Mouse (Mus musculus): ENCODE data around the gene Arrdc4. TPM values are rescaled to one million over a fixed set of nuclear protein-coding genes. Genes with fewer than 3 reads are reported as not detected.

Gene Arrdc4
- polyA plus RNA-seq, 1 experiment from 2014 or later = 26.0 TPM

DNA sequence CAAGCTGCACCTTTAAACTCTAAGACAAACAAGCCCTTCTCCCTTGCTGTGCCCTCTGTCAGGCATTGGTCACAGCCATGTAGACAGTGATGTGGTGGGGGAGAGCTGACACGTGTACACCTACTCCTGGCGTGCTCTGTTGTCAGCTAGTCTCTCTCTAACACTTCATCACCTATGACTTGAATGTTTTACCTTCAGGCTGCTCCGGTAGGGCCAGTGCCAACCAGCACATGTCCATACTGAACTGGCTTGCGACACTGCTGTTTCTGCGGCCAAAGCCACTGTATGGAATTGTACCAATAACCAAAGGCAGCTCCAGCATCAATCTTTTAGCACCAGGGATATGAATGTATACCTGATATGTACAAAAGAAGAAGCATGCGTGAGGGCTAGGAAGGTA, 8.3 kb downstream of the Arrdc4 start:
- no peaks in the 10 kb centered on the region for H3K9me3 ChIP-seq
- H3K27me3 ChIP-seq = no peaks in the 10 kb centered on the region
- 96% methylated on average over 6 of the region's 6 CpGs for WGBS
- H3K27ac ChIP-seq (replicated peaks) = no peak overlapping the region
- no peak for ATAC-seq (ENCODE audit: low FRiP score, low read depth)
- no peak overlapping the region for H3K9ac ChIP-seq
- H3K4me2 ChIP-seq = no peak overlapping the region
- no peak overlapping the region for H3K4me3 ChIP-seq
- peaks cover 56% of the 10 kb centered on the region for H3K36me3 ChIP-seq
- 0 out of 2 replicates have a peak, but pooled peaks cover 7% of the 10 kb centered on the region for H3K4me1 ChIP-seq (replicated peaks)

DNA sequence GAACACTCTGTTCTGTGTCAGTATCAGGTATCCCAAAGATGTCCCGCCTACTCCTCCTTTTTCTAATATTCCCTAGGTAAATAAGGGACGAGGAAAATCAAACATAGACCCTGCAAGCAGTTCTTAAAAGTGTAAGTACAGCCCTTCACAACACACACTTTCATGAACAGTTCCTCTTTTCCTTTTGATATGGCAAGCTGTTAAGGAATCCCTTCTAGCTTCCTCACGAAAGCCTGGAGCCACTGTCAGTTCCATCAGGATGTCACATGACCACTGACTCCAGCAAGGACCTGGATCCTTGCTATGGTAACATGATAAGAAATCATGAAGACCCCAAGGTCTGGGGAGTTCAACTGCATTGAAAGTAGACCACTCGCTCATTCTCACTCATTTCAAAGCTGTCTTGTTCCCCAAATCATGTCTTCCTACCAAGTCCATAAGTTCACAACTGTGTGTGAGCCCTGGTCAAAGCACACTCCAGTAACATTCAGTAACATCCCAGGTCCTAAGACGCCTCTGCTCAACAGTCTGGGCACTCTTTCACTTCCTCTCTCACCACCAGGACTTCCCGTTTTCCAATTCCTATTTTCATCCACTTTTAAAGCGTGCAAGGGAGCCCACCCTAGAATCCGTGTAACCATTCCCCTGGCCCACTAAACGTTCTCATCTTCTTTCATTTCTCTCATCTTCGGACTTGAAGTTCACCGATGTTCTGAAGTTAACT, 10.2 kb downstream of the Arrdc4 start:
- H3K27me3 ChIP-seq = no peaks in the 10 kb centered on the region
- peaks cover 48% of the 10 kb centered on the region for H3K36me3 ChIP-seq
- ATAC-seq (ENCODE audit: low FRiP score, low read depth) = no peak
- H3K9ac ChIP-seq = no peak overlapping the region
- no peak overlapping the region for H3K4me2 ChIP-seq
- no peaks in the 10 kb centered on the region for H3K9me3 ChIP-seq
- H3K27ac ChIP-seq (replicated peaks) = no peak overlapping the region
- WGBS = 94% methylated on average over 11 of the region's 11 CpGs
- no peaks in the 10 kb centered on the region for H3K4me1 ChIP-seq (replicated peaks)
- no peak overlapping the region for H3K4me3 ChIP-seq

DNA sequence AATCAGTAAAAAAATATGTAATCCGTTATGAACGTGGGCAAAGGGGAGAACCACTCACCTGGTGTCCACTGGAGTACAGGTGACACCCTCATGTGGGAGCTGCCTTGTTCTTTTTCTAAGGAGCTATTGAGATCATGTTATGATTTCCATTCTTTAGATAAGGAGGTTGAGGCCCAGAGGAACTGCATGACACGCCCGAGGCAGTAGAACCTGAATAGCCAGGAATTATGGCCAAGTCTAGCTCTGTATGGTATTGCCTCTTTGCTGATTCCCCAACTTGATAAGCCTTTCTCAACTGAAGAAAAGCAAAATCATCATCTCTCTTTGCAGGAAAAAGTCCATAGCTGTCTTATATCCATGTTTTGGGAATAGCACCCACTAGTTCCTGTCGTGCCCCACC, 22.7 kb downstream of the Arrdc4 start:
- no peak for ATAC-seq (ENCODE audit: low FRiP score, low read depth)
- WGBS = 96% methylated on average over 5 of the region's 5 CpGs
- no peak overlapping the region for H3K4me3 ChIP-seq

DNA sequence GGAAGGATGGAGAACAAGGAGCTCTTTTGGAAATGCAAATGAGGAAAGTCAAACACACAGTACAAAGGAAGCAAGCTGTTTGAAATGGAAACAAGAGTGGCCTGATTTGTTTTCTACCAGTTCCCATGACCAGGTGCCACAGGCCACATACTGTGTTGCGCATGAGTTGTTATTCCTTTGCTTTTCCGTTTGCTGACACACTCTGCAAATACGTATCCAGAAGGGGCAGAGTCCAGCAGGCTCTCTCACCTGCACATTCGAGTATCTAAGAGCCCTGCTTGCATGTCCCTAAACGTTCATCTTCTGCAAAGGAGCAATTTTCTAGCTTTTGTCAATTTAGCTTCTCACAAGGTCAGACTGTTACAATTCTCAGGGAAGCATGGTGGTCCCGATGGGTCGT, 24.3 kb downstream of the Arrdc4 start:
- H3K9me3 ChIP-seq = no peaks in the 10 kb centered on the region
- no peak overlapping the region for H3K4me3 ChIP-seq
- no peak overlapping the region for H3K9ac ChIP-seq
- no peak overlapping the region for H3K27ac ChIP-seq (replicated peaks)
- WGBS = 80% methylated on average over 7 of the region's 7 CpGs
- no peaks in the 10 kb centered on the region for H3K36me3 ChIP-seq
- no peaks in the 10 kb centered on the region for H3K27me3 ChIP-seq
- no peak for ATAC-seq (ENCODE audit: low FRiP score, low read depth)
- H3K4me2 ChIP-seq = no peak overlapping the region
- H3K4me1 ChIP-seq (replicated peaks) = no peaks in the 10 kb centered on the region

More for the DNA sequence above, 22.7 kb downstream of the Arrdc4 start:
- Histone ChIP-seq H3K4me1 (replicated peaks) (no peaks in the 10 kb centered on the region), H3K4me2 (no peak overlapping the region), H3K9ac (no peak overlapping the region), H3K27ac (replicated peaks) (no peak overlapping the region), H3K27me3 (no peaks in the 10 kb centered on the region), H3K36me3 (no peaks in the 10 kb centered on the region), H3K9me3 (no peaks in the 10 kb centered on the region)

DNA sequence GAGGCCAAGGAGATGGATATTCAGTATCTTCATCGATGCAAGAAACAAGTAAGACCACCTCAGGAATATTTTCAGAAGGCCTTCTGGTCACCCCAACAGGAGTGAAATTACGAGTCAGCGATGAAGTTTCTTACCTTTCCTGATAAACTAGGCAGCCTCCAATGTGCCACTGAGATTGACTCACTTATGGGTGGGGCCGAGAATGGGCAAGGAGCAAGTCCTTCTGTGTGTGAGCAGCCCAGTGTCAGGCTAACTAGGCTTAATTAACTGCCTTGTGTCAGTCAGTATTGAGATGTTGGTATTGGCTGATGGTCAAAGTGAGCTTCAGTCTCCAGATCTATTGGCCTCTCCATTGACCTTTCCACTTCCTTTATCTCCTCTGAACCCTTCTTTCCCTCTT, 27.5 kb downstream of the Arrdc4 start:
- H3K4me3 ChIP-seq = no peak overlapping the region
- WGBS = 96% methylated on average over 4 of the region's 4 CpGs
- H3K27me3 ChIP-seq = no peaks in the 10 kb centered on the region
- H3K27ac ChIP-seq (replicated peaks) = no peak overlapping the region
- no peak overlapping the region for H3K9ac ChIP-seq
- no peak for ATAC-seq (ENCODE audit: low FRiP score, low read depth)
- H3K4me1 ChIP-seq (replicated peaks) = peaks cover 8% of the 10 kb centered on the region
- H3K36me3 ChIP-seq = no peaks in the 10 kb centered on the region
- H3K9me3 ChIP-seq = no peaks in the 10 kb centered on the region
- no peak overlapping the region for H3K4me2 ChIP-seq

DNA sequence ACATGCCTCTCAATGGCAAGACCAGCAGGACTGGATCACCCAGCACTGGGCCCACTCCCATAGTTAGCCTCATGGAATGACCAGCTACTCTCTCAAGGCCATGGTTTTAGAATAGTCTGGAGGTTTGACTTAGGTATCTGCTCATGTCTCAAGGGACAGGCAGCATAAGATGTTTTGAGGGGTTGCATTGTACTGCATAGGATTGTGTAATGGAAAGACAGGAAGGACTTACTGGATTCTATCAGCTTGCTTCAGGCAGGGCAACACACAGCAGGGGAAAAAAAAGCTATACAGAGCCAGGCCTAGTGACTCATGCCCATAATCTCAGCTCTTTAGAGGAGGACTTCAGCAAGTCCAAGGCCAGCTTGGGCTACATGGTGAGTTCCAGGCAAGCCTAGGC, 31.1 kb downstream of the Arrdc4 start:
- H3K27ac ChIP-seq (replicated peaks) = no peak overlapping the region

DNA sequence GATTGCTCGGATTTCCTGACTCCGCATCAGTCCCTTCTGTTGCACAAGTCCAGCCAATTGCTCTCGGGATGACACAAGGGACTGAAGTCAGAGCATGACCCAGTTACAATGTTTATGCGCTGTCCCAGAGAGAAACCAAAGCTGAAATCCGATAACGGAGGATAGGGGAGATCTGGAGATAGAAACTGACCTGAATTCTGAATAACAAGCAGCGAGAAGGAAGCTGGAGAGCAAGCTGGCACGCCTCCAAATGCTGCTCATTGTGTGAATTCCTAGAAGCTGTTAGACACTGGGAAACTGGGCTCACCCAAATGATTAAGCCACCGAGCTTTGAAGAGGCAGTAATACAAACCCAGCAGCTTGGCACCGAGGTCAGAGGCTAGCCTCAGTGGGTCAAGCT, 31.5 kb downstream of the Arrdc4 start:
- no peak overlapping the region for H3K27ac ChIP-seq (replicated peaks)
- no peak overlapping the region for H3K9ac ChIP-seq
- H3K27me3 ChIP-seq = no peaks in the 10 kb centered on the region
- 34% methylated on average over 10 of the region's 10 CpGs for WGBS
- H3K4me1 ChIP-seq (replicated peaks) = peaks cover 8% of the 10 kb centered on the region
- H3K9me3 ChIP-seq = no peaks in the 10 kb centered on the region
- H3K4me3 ChIP-seq = no peak overlapping the region
- H3K36me3 ChIP-seq = no peaks in the 10 kb centered on the region
- no peak for ATAC-seq (ENCODE audit: low FRiP score, low read depth)
- H3K4me2 ChIP-seq = peak overlapping the region; percentile 31

More for the DNA sequence above, 31.1 kb downstream of the Arrdc4 start:
- peaks cover 8% of the 10 kb centered on the region for H3K4me1 ChIP-seq (replicated peaks)
- H3K27me3 ChIP-seq = no peaks in the 10 kb centered on the region
- H3K4me2 ChIP-seq = no peak overlapping the region
- H3K9ac ChIP-seq = no peak overlapping the region
- no peak overlapping the region for H3K4me3 ChIP-seq
- no peak for ATAC-seq (ENCODE audit: low FRiP score, low read depth)
- H3K9me3 ChIP-seq = no peaks in the 10 kb centered on the region
- H3K36me3 ChIP-seq = no peaks in the 10 kb centered on the region

DNA sequence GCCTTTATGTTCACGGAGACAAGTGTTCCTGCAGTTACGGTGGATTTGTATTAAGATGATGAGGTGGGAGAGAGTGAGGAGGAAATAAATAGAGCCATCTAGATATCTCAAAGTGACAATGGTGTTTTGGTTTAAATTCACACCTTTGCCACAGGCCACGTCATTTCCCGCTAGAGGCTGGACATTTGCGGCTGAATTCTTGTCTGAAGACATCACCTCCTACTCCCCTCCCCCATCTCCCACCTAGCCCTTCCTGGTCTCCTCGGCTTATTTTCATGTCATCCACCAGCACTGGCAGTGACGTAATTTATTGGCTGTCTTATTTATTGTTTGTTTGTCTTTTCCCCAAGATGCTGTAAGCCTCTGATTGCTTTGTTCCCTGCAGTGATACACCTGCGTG, 32.1 kb downstream of the Arrdc4 start:
- H3K4me3 ChIP-seq = no peak overlapping the region
- H3K9me3 ChIP-seq = no peaks in the 10 kb centered on the region

DNA sequence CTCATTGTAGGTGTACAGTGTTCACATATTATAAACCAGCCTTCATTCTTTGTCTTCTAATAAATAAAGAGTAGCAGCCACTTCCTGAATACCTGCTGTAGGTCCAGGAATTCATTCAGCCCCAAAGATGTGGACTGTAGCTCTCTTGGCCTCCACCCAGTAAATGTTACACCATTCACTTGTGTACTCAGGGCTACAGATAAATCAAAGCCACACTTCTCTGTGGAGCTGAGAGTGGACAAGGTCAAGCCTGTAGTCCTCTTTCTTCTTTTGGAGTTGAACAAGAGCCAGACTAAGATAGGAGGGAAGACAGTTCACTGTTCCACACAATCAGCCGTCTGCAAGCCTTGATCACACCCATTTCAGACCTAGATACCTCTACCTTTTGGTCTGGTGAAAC, 36.1 kb downstream of the Arrdc4 start:
- no peaks in the 10 kb centered on the region for H3K9me3 ChIP-seq
- H3K4me3 ChIP-seq = no peak overlapping the region
- no peak overlapping the region for H3K4me2 ChIP-seq
- no peak overlapping the region for H3K9ac ChIP-seq
- no peaks in the 10 kb centered on the region for H3K27me3 ChIP-seq
- no peak overlapping the region for H3K27ac ChIP-seq (replicated peaks)
- no peaks in the 10 kb centered on the region for H3K36me3 ChIP-seq
- WGBS = 95% methylated on average over 1 of the region's 1 CpGs
- H3K4me1 ChIP-seq (replicated peaks) = peaks cover 8% of the 10 kb centered on the region
- ATAC-seq (ENCODE audit: low FRiP score, low read depth) = no peak

More for the DNA sequence above, 32.1 kb downstream of the Arrdc4 start:
- no peak overlapping the region for H3K27ac ChIP-seq (replicated peaks)
- peaks cover 8% of the 10 kb centered on the region for H3K4me1 ChIP-seq (replicated peaks)
- H3K4me2 ChIP-seq = no peak overlapping the region
- no peak for ATAC-seq (ENCODE audit: low FRiP score, low read depth)
- H3K9ac ChIP-seq = no peak overlapping the region
- no peaks in the 10 kb centered on the region for H3K27me3 ChIP-seq
- WGBS = 73% methylated on average over 8 of the region's 8 CpGs
- no peaks in the 10 kb centered on the region for H3K36me3 ChIP-seq

DNA sequence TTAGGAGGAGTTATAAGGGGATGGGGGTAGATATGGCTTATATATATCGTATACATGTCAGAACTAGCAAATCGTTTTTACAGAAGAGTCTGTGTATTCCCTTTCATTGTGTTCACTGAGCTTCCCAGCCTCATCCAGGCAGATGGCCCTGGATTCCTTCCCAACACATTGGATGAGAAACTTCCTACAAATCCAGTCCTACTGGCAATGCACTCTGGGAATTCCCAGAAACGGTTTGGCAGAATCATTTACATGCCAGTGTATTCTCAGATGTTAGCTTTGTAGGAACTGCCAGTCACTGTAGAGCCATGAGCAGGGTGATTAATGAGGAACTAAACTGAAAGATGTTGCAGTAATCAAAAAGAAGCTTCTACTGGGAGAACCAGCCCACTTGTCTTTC, 36.6 kb downstream of the Arrdc4 start:
- WGBS = 68% methylated on average over 3 of the region's 3 CpGs
- H3K9me3 ChIP-seq = no peaks in the 10 kb centered on the region
- H3K4me1 ChIP-seq (replicated peaks) = peaks cover 3% of the 10 kb centered on the region; the same call in 1 of the 2 replicates
- H3K36me3 ChIP-seq = no peaks in the 10 kb centered on the region
- no peak overlapping the region for H3K27ac ChIP-seq (replicated peaks)
- no peaks in the 10 kb centered on the region for H3K27me3 ChIP-seq
- ATAC-seq (ENCODE audit: low FRiP score, low read depth) = no peak
- H3K4me2 ChIP-seq = no peak overlapping the region
- no peak overlapping the region for H3K4me3 ChIP-seq
- no peak overlapping the region for H3K9ac ChIP-seq

DNA sequence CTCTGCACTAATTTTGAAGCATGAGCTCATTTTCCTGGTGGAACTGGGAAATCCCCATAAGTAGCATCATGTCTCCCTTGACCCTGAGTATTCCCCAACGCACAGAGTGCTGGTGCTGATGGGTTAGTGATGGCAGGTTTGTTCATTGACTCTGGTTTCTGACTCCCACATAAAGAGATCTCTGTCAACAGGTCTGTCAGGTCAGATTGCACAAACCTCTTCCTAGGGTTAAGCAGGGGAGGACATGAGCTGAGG, 39.8 kb downstream of the Arrdc4 start:
- Histone ChIP-seq H3K4me2 (no peak overlapping the region), H3K4me1 (replicated peaks) (no peaks in the 10 kb centered on the region), H3K27ac (replicated peaks) (no peak overlapping the region), H3K36me3 (no peaks in the 10 kb centered on the region), H3K4me3 (no peak overlapping the region), H3K9me3 (no peaks in the 10 kb centered on the region), H3K9ac (no peak overlapping the region), H3K27me3 (no peaks in the 10 kb centered on the region)
- no peak for ATAC-seq (ENCODE audit: low FRiP score, low read depth)
- 85% methylated on average over 1 of the region's 1 CpGs for WGBS

DNA sequence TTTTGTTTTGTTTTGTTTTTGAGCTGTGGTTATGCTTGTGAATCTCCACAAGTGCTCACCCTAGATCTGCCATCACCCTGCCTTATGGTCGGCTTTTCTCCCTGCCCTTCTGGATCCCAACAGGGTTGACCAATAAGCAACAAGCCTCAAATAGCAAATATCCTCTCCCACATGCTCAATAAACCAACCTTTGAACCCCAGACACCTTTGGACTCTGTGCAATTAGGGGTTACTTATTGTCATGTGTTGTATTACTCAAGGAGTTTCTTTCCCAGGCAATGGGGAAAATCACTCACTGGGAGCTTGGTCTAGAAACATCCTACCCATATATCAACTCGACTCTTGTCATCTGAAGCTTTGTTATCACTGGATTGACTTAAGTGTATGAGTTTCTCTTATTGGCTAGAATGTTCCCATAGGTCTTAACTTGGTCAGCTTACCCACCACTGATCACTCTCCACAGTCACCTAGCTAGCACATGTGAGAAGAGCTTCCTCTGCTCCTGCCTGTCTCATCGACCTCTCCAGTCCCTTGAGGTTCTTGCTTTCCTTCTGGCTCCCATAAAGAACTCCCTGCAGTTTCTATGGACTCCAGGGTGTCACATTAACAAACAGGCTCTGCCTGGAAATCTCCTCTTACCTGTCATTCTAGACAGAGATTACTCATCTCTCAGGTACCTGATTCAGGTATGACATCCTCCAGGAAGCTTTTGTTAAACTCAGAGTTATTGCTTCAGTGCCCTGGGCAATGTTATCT, 40.3 kb downstream of the Arrdc4 start:
- 83% methylated on average over 3 of the region's 3 CpGs for WGBS
- Histone ChIP-seq H3K4me1 (replicated peaks) (no peaks in the 10 kb centered on the region), H3K4me3 (no peak overlapping the region), H3K9me3 (no peaks in the 10 kb centered on the region), H3K9ac (no peak overlapping the region), H3K4me2 (no peak overlapping the region), H3K36me3 (no peaks in the 10 kb centered on the region), H3K27me3 (no peaks in the 10 kb centered on the region), H3K27ac (replicated peaks) (no peak overlapping the region)
- no peak for ATAC-seq (ENCODE audit: low FRiP score, low read depth)

DNA sequence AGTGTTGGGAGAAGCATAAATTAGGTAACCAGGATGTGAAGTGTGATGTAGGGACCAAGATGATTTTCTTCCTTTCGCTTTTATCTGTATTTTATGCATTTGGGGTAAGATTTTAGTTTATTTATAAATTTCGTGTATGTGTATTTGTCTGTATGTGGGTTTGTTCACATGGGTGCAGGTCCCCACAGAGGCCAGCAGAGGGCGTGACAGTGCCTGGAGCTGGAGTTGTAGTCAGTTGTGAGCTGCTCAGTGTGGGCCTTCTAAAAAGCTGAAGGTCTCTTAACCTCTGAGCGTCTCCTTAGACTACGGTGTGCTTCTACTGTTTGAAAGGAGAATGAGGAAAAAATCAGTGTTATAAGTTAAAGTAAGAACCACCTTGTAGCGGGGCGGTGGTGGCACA, 43.9 kb downstream of the Arrdc4 start:
- no peaks in the 10 kb centered on the region for H3K4me1 ChIP-seq (replicated peaks)
- H3K9ac ChIP-seq = no peak overlapping the region
- ATAC-seq (ENCODE audit: low FRiP score, low read depth) = no peak
- no peak overlapping the region for H3K4me2 ChIP-seq
- no peak overlapping the region for H3K27ac ChIP-seq (replicated peaks)
- H3K27me3 ChIP-seq = no peaks in the 10 kb centered on the region
- WGBS = 94% methylated on average over 7 of the region's 7 CpGs
- H3K9me3 ChIP-seq = no peaks in the 10 kb centered on the region
- no peak overlapping the region for H3K4me3 ChIP-seq
- no peaks in the 10 kb centered on the region for H3K36me3 ChIP-seq
